Mouse (Mus musculus): ENCODE measurements at regions not wholly inside any gene's neighbourhood (a gene's known extent, or its start where the extent isn't known, plus 50 kb on each side); places are given as distances from the start of the nearest gene placed in this dataset.

- no peaks in the 10 kb centered on the region for H3K27me3 ChIP-seq (ENCODE audit: control insufficient read depth, insufficient read depth, low read length)
- ATAC-seq (ENCODE audit: insufficient read depth) (no peak), DNase-seq (ENCODE audit: low read depth in 3 of 3, low spot score in 3 of 3) (no peak)
- H3K9ac ChIP-seq (replicated peaks), result no peak overlapping the region
- no peak overlapping the region for H3K4me2 ChIP-seq (ENCODE audit: low read depth)
- H3K4me3 ChIP-seq (ENCODE audit: insufficient read depth in 1 of 2, low read depth in 2 of 2, low read length in 2 of 2), result no peak overlapping the region
- WGBS (ENCODE audit: insufficient replicate concordance), result 78% methylated on average over 10 of the region's 10 CpGs
- no peaks in the 10 kb centered on the region for H3K36me3 ChIP-seq (replicated peaks; ENCODE audit: control insufficient read depth, insufficient read depth, low read depth)
- no peaks in the 10 kb centered on the region for H3K9me3 ChIP-seq (ENCODE audit: control insufficient read depth, low read length)
- no peaks in the 10 kb centered on the region for H3K4me1 ChIP-seq (replicated peaks; ENCODE audit: control insufficient read depth in 2 of 2, insufficient read depth in 2 of 2, low read length in 1 of 2)
- no peak for TF ChIP-seq EP300 (IDR thresholded peaks at IDR 0.05; ENCODE audit: low read depth)
- TF ChIP-seq CTCF (IDR thresholded peaks at IDR 0.05; ENCODE audit: low read depth), result no peak
- no peak overlapping the region for H3K27ac ChIP-seq
Observed at GRCm38 (mm10) chr8:36304809-36305208, 539.2 kb downstream of the Gm19410 start.

GRCm38 (mm10) chr8:36306336-36306735 lies 540.7 kb downstream of the Gm19410 start:
- H3K9ac ChIP-seq (replicated peaks), result no peak overlapping the region
- no peaks in the 10 kb centered on the region for H3K4me1 ChIP-seq (replicated peaks; ENCODE audit: control insufficient read depth in 2 of 2, insufficient read depth in 2 of 2, low read length in 1 of 2)
- no peak overlapping the region for H3K27ac ChIP-seq
- WGBS (ENCODE audit: insufficient replicate concordance), result 63% methylated on average over 4 of the region's 4 CpGs
- H3K9me3 ChIP-seq (ENCODE audit: control insufficient read depth, low read length), result no peaks in the 10 kb centered on the region
- H3K36me3 ChIP-seq (replicated peaks; ENCODE audit: control insufficient read depth, insufficient read depth, low read depth), result no peaks in the 10 kb centered on the region
- DNase-seq (ENCODE audit: low read depth in 3 of 3, low spot score in 3 of 3) (no peak), ATAC-seq (ENCODE audit: insufficient read depth) (no peak)
- H3K4me2 ChIP-seq (ENCODE audit: low read depth), result no peak overlapping the region
- TF ChIP-seq CTCF (IDR thresholded peaks at IDR 0.05; ENCODE audit: low read depth) (no peak), EP300 (IDR thresholded peaks at IDR 0.05; ENCODE audit: low read depth) (no peak)
- H3K27me3 ChIP-seq (ENCODE audit: control insufficient read depth, insufficient read depth, low read length), result no peaks in the 10 kb centered on the region
- no peak overlapping the region for H3K4me3 ChIP-seq (ENCODE audit: insufficient read depth in 1 of 2, low read depth in 2 of 2, low read length in 2 of 2)

- H3K36me3 ChIP-seq (replicated peaks; ENCODE audit: control insufficient read depth, insufficient read depth, low read depth), result no peaks in the 10 kb centered on the region
- no peaks in the 10 kb centered on the region for H3K27me3 ChIP-seq (ENCODE audit: control insufficient read depth, insufficient read depth, low read length)
- H3K4me3 ChIP-seq (ENCODE audit: insufficient read depth in 1 of 2, low read depth in 2 of 2, low read length in 2 of 2), result no peak overlapping the region
- ATAC-seq (ENCODE audit: insufficient read depth) (no peak), DNase-seq (ENCODE audit: low read depth in 3 of 3, low spot score in 3 of 3) (no peak)
- WGBS (ENCODE audit: insufficient replicate concordance), result 74% methylated on average over 8 of the region's 8 CpGs
- H3K4me2 ChIP-seq (ENCODE audit: low read depth), result no peak overlapping the region
- H3K9ac ChIP-seq (replicated peaks), result no peak overlapping the region
- no peaks in the 10 kb centered on the region for H3K9me3 ChIP-seq (ENCODE audit: control insufficient read depth, low read length)
- no peak overlapping the region for H3K27ac ChIP-seq
- TF ChIP-seq EP300 (IDR thresholded peaks at IDR 0.05; ENCODE audit: low read depth) (no peak), CTCF (IDR thresholded peaks at IDR 0.05; ENCODE audit: low read depth) (no peak)
- no peaks in the 10 kb centered on the region for H3K4me1 ChIP-seq (replicated peaks; ENCODE audit: control insufficient read depth in 2 of 2, insufficient read depth in 2 of 2, low read length in 1 of 2)
Observed at GRCm38 (mm10) chr8:36307496-36307895, 541.9 kb downstream of the Gm19410 start.

- no peak for TF ChIP-seq EP300 (IDR thresholded peaks at IDR 0.05; ENCODE audit: low read depth)
- TF ChIP-seq CTCF (IDR thresholded peaks at IDR 0.05; ENCODE audit: low read depth), result no peak
- DNase-seq (ENCODE audit: low read depth in 3 of 3, low spot score in 3 of 3) (no peak), ATAC-seq (ENCODE audit: insufficient read depth) (no peak)
- 64% methylated on average over 2 of the region's 2 CpGs for WGBS (ENCODE audit: insufficient replicate concordance)
- H3K4me2 ChIP-seq (ENCODE audit: low read depth), result no peak overlapping the region
- no peaks in the 10 kb centered on the region for H3K36me3 ChIP-seq (replicated peaks; ENCODE audit: control insufficient read depth, insufficient read depth, low read depth)
- H3K27ac ChIP-seq, result no peak overlapping the region
- H3K4me1 ChIP-seq (replicated peaks; ENCODE audit: control insufficient read depth in 2 of 2, insufficient read depth in 2 of 2, low read length in 1 of 2), result no peaks in the 10 kb centered on the region
- no peaks in the 10 kb centered on the region for H3K27me3 ChIP-seq (ENCODE audit: control insufficient read depth, insufficient read depth, low read length)
- no peak overlapping the region for H3K9ac ChIP-seq (replicated peaks)
- H3K4me3 ChIP-seq (ENCODE audit: insufficient read depth in 1 of 2, low read depth in 2 of 2, low read length in 2 of 2), result no peak overlapping the region
- no peaks in the 10 kb centered on the region for H3K9me3 ChIP-seq (ENCODE audit: control insufficient read depth, low read length)
Observed at GRCm38 (mm10) chr8:36308056-36308455, 542.5 kb downstream of the Gm19410 start.

- no peaks in the 10 kb centered on the region for H3K36me3 ChIP-seq (replicated peaks; ENCODE audit: control insufficient read depth, insufficient read depth, low read depth)
- no peaks in the 10 kb centered on the region for H3K9me3 ChIP-seq (ENCODE audit: control insufficient read depth, low read length)
- H3K27ac ChIP-seq, result no peak overlapping the region
- no peaks in the 10 kb centered on the region for H3K4me1 ChIP-seq (replicated peaks; ENCODE audit: control insufficient read depth in 2 of 2, insufficient read depth in 2 of 2, low read length in 1 of 2)
- TF ChIP-seq CTCF (IDR thresholded peaks at IDR 0.05; ENCODE audit: low read depth) (no peak), EP300 (IDR thresholded peaks at IDR 0.05; ENCODE audit: low read depth) (no peak)
- 67% methylated on average over 6 of the region's 6 CpGs for WGBS (ENCODE audit: insufficient replicate concordance)
- no peak overlapping the region for H3K4me2 ChIP-seq (ENCODE audit: low read depth)
- no peak overlapping the region for H3K9ac ChIP-seq (replicated peaks)
- DNase-seq (ENCODE audit: low read depth in 3 of 3, low spot score in 3 of 3) (no peak), ATAC-seq (ENCODE audit: insufficient read depth) (no peak)
- H3K27me3 ChIP-seq (ENCODE audit: control insufficient read depth, insufficient read depth, low read length), result no peaks in the 10 kb centered on the region
- H3K4me3 ChIP-seq (ENCODE audit: insufficient read depth in 1 of 2, low read depth in 2 of 2, low read length in 2 of 2), result no peak overlapping the region
Observed at GRCm38 (mm10) chr8:36309326-36309725, 543.7 kb downstream of the Gm19410 start.
